Mouse (Mus musculus): ENCODE data around the gene Dnmt3c. TPM values are rescaled to one million over a fixed set of nuclear protein-coding genes. Genes with fewer than 3 reads are reported as not detected.

The Dnmt3c gene
- total and polyA plus RNA-seq, 2 experiments = not detected

- no peaks in the 10 kb centered on the region for H3K79me2 ChIP-seq (ENCODE audit: control insufficient read depth, insufficient read depth, low read length)
- no peaks in the 10 kb centered on the region for H3K36me3 ChIP-seq (ENCODE audit: control insufficient read depth, insufficient read depth, low read length)
- no peak for TF ChIP-seq POLR2A (IDR thresholded peaks at IDR 0.05; ENCODE audit: extremely low read depth, insufficient read depth, low read length)
- H3K27ac ChIP-seq (replicated peaks; ENCODE audit: insufficient read depth, low read depth, low read length) = no peak overlapping the region
- no peak for DNase-seq (ENCODE audit: extremely low read depth, low read depth, low spot score)
- no peak overlapping the region for H3K4me3 ChIP-seq (ENCODE audit: insufficient read depth, low read depth, low read length)
- WGBS = 94% methylated on average over 4 of the region's 4 CpGs
- H3K27me3 ChIP-seq (ENCODE audit: control insufficient read depth, insufficient read depth, low read length) = no peaks in the 10 kb centered on the region
- no peak overlapping the region for H3K9ac ChIP-seq (ENCODE audit: low read depth, low read length)
- H3K4me1 ChIP-seq (ENCODE audit: control insufficient read depth, insufficient read depth, low read length) = peaks cover 7% of the 10 kb centered on the region; the same call in 1 of the 2 replicates
These were observed 79.0 kb downstream of the Dnmt3c start for GRCm38 (mm10) chr2:153775472-153775871.

DNA sequence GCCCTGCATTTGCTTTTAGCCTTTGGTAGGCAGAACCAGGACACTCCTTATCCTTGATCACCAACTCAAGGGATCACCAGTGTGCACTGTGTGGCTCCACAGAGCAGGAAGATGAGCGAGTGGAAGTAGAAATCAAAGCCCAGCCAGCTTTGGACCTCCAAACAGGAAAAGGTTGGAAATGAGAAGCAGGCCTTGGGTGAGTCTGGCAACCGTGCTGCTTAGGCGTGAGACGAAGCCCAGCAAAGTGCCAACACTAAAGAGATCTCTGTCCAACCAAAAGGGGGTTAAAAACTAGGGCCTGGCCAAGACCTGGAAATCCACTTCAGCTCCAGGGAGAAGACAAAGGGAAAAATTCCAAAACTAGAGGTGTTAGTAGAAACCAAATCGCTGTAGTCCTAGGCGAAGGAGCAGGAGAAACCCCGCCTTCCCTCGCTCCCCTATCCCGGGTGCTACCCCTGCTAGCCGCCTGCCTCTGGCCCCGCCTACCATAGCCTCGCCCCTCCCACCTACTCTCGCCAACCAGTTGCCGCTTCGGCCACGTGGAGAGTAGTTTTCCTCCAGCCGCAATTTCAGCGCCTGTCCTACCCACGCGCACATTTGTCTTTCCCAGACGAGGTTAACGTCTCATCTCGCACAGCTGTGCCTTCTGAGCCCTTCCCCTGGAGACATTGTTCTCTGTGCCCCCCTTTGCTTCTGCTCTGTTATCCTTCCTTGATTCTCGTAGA, 82.3 kb downstream of the Dnmt3c start:
- Histone ChIP-seq H3K4me1 (ENCODE audit: control insufficient read depth, insufficient read depth, low read length) (peaks cover 7% of the 10 kb centered on the region; the same call in 1 of the 2 replicates), H3K4me3 (ENCODE audit: insufficient read depth, low read depth, low read length) (peak overlapping the region; percentile 22), H3K36me3 (ENCODE audit: control insufficient read depth, insufficient read depth, low read length) (no peaks in the 10 kb centered on the region), H3K9ac (ENCODE audit: low read depth, low read length) (peak overlapping the region; percentile 8), H3K79me2 (ENCODE audit: control insufficient read depth, insufficient read depth, low read length) (no peaks in the 10 kb centered on the region), H3K27me3 (ENCODE audit: control insufficient read depth, insufficient read depth, low read length) (no peaks in the 10 kb centered on the region), H3K27ac (replicated peaks; ENCODE audit: insufficient read depth, low read depth, low read length) (no peak overlapping the region)
- peak; percentile 41 for DNase-seq (ENCODE audit: extremely low read depth, low read depth, low spot score)
- 11% methylated on average over 24 of the region's 24 CpGs for WGBS
- TF ChIP-seq POLR2A (IDR thresholded peaks at IDR 0.05; ENCODE audit: extremely low read depth, insufficient read depth, low read length) (no peak), CTCF (IDR thresholded peaks at IDR 0.05; ENCODE audit: low read depth, low read length) (no peak)

Other genes starting within 250 kb of the Dnmt3c start
- not detected in 2 replicates for gene 4930404H24Rik, start 203.9 kb upstream of the Dnmt3c start, total RNA-seq (2014; rRNA removed)
- gene 4930404H24Rik, start 203.9 kb upstream of the Dnmt3c start, polyA plus RNA-seq (2012; rRNA removed) = not detected in 2 replicates
- gene Nol4l, start 166.7 kb upstream of the Dnmt3c start, total RNA-seq (2014; rRNA removed) = 0.18 and 0.34 TPM in 2 replicates
- 0.44 and 0.80 TPM in 2 replicates for gene Nol4l, start 166.7 kb upstream of the Dnmt3c start, polyA plus RNA-seq (2012; rRNA removed)
- 6.3 and 8.0 TPM in 2 replicates for gene Commd7, start 63.9 kb upstream of the Dnmt3c start, total RNA-seq (2014; rRNA removed)
- 12.2 and 13.7 TPM in 2 replicates for gene Commd7, start 63.9 kb upstream of the Dnmt3c start, polyA plus RNA-seq (2012; rRNA removed)
- 0.54 and 0.65 TPM in 2 replicates for gene Dnmt3b, start 47.2 kb upstream of the Dnmt3c start, total RNA-seq (2014; rRNA removed)
- 2.2 and 3.4 TPM in 2 replicates for gene Dnmt3b, start 47.2 kb upstream of the Dnmt3c start, polyA plus RNA-seq (2012; rRNA removed)
- gene Mapre1, start 44.6 kb downstream of the Dnmt3c start, total RNA-seq (2014; rRNA removed) = 6.6 and 7.9 TPM in 2 replicates
- gene Mapre1, start 44.6 kb downstream of the Dnmt3c start, polyA plus RNA-seq (2012; rRNA removed) = 2.7 and 3.0 TPM in 2 replicates
- not detected in 2 replicates for gene Efcab8, start 83.3 kb downstream of the Dnmt3c start, total RNA-seq (2014; rRNA removed)
- 0.02 TPM in 1 of 2 replicates, not detected in the other for gene Efcab8, start 83.3 kb downstream of the Dnmt3c start, polyA plus RNA-seq (2012; rRNA removed)
- gene Sun5, start 174.4 kb downstream of the Dnmt3c start, total RNA-seq (2014; rRNA removed) = not detected in 2 replicates
- not detected in 2 replicates for gene Sun5, start 174.4 kb downstream of the Dnmt3c start, polyA plus RNA-seq (2012; rRNA removed)
- not detected in 2 replicates for gene Bpifb2, start 178.4 kb downstream of the Dnmt3c start, total RNA-seq (2014; rRNA removed)
- not detected in 2 replicates for gene Bpifb2, start 178.4 kb downstream of the Dnmt3c start, polyA plus RNA-seq (2012; rRNA removed)
- not detected in 2 replicates for gene Bpifb6, start 203.7 kb downstream of the Dnmt3c start, total RNA-seq (2014; rRNA removed)
- not detected in 2 replicates for gene Bpifb6, start 203.7 kb downstream of the Dnmt3c start, polyA plus RNA-seq (2012; rRNA removed)
- gene Bpifb3, start 221.6 kb downstream of the Dnmt3c start, total RNA-seq (2014; rRNA removed) = not detected in 2 replicates
- gene Bpifb3, start 221.6 kb downstream of the Dnmt3c start, polyA plus RNA-seq (2012; rRNA removed) = not detected in 2 replicates
- gene Bpifb4, start 241.6 kb downstream of the Dnmt3c start, total RNA-seq (2014; rRNA removed) = not detected in 2 replicates
- not detected in 2 replicates for gene Bpifb4, start 241.6 kb downstream of the Dnmt3c start, polyA plus RNA-seq (2012; rRNA removed)